Mouse (Mus musculus): ENCODE measurements around the gene B2m.

Gene B2m

GRCm38 (mm10) chr2:122191849-122192248 lies 44.4 kb downstream of the B2m start:
- in situ Hi-C loops (cut with MboI) = no loop called here

DNA sequence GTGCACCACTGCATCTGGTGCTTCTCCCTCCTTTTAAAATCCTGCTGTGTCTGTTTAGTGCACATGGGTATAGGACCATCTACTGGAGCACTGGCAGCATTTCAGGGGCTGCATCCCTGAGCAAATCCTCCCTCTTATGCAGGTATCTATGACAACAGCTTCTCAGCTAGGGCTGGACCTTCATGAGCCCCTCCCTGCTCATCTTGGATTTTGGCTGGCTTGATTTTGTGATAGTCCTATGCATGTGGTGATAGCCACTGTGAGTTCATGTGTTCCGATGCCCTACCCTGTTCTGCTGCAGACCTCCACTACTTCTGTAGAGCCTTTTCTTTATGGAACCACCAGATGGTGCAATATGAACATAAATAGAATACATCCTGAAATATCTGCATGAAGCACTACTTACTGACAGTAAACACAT lies 47.0 kb downstream of the B2m start:
- in situ Hi-C loops (cut with MboI) = no loop called here

DNA sequence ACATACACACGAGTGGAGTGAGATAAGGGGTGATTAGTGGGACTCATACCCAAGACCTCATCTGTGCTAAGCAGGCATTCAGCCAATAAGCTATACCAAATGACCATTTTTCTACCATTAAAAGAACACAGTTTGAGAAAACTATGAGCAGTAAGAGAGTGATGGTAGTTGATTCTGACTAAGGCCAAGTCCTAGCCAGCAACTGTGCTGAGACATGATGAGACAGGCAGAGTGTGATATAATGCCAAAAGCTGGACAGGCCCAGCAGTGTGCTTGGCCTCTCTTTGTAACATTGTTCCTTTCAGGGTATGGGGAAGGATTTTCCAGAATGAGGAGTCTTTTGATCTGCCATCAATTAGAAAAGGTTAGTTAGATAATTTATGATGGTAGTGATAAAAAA lies 54.0 kb downstream of the B2m start:
- in situ Hi-C loops (cut with MboI) = no loop called here
